In genomic region chr17:29711076-29711744, GRCm38 (mm10) we compare ENCODE assay signal across 8 mouse cellular contexts. TPM values are rescaled to one million over a fixed set of nuclear protein-coding genes. Genes with fewer than 3 reads are reported as not detected.
DNase-seq lines count a peak whose midpoint lies in the region.

No protein-coding gene starts in this region.

- DNase-seq in layer of hippocampus, adult 11-12 months (ENCODE audit: low spot score) = peak; percentile 59
- no peak for DNase-seq in layer of hippocampus, adult 9-10 months (ENCODE audit: low spot score)
- peak; percentile 52 for DNase-seq in adrenal gland, postnatal 14 days
- DNase-seq in cerebellum, adult 9-11 months = peak; percentile 93
- DNase-seq in kidney, postnatal 10 days = peak; percentile 77
- DNase-seq in thymus, postnatal 14 days = no peak
- no peak for DNase-seq in T-cell, adult 2 months (ENCODE audit: low spot score)
- DNase-seq in layer of hippocampus, postnatal 25 days (ENCODE audit: extremely low spot score in 1 of 2, low spot score in 1 of 2) = no peak

RNA-seq across cellular contexts. Expression of gene Ccdc167, which starts 5.6 kb away (rescaled TPM):
- total RNA-seq in adrenal gland, postnatal 14 days (2021) = 12.7 and 13.9 TPM in 2 replicates
- 10 to 100 TPM; 19.9 to 23.6 TPM for total RNA-seq in layer of hippocampus, postnatal 25 days (2021)

RNA-seq across cellular contexts. Expression of gene Cmtr1, which starts 50.8 kb away (rescaled TPM):
- total RNA-seq in adrenal gland, postnatal 14 days (2021) = 70.7 and 71.6 TPM in 2 replicates
- 100 to 1,000 TPM; 101 to 109 TPM for total RNA-seq in layer of hippocampus, postnatal 25 days (2021)

Comparison
In these comparisons a context has a peak if more than half of its experiments do, and no peak if none do; other contexts are left out.
1. DNase-seq: peak in layer of hippocampus, adult 11-12 months (single experiment), adrenal gland, postnatal 14 days (single experiment), cerebellum, adult 9-11 months (single experiment) and kidney, postnatal 10 days (single experiment); none in layer of hippocampus, adult 9-10 months (single experiment), thymus, postnatal 14 days (single experiment), T-cell, adult 2 months (single experiment) and layer of hippocampus, postnatal 25 days (0 of 2).